Comparison of ENCODE assay signal across 16 mouse cellular contexts in genomic region chr11:109377477-109377876, GRCm38 (mm10). TPM values are rescaled to one million over a fixed set of nuclear protein-coding genes. Genes with fewer than 3 reads are reported as not detected.
DNase-seq lines count a peak whose midpoint lies in the region; ATAC-seq and TF ChIP-seq lines count a peak whose summit lies in the region.
"Had no signal": no experiment of that assay in that cellular context is flagged by ENCODE, and none has a peak within 500 bp of the region (broad histone marks: within the 10 kb centered on the region; RNA-seq: fewer than 3 reads in every experiment).

No protein-coding gene starts in this region.

- H3K4me1 ChIP-seq in heart, embryonic 13.5 days, result peaks cover 55% of the 10 kb centered on the region
- peaks cover 6% of the 10 kb centered on the region; the same call in 1 of the 2 replicates for H3K4me1 ChIP-seq in lung, embryonic 14.5 days (ENCODE audit: insufficient read depth)
- H3K4me1 ChIP-seq in forebrain, embryonic 11.5 days (replicated peaks; ENCODE audit: control insufficient read depth, insufficient read depth, low read length), result peaks cover 7% of the 10 kb centered on the region; the same call in 1 of the 2 replicates

- no peak for DNase-seq in heart, postnatal 36 days
- no peak for DNase-seq in lung, embryonic 14.5 days
- DNase-seq in lung, adult 18-20 months, result no peak
- no peak for DNase-seq in forebrain, embryonic 11.5 days (ENCODE audit: low spot score)
- no peak for DNase-seq in yolk sac, embryonic 10.5 days (ENCODE audit: low spot score)
- no peak for DNase-seq in gastrocnemius, postnatal 25 days
- DNase-seq: adrenal gland, postnatal 10 days; kidney, postnatal 10 days had no signal

- 0 out of 2 replicates have a peak overlapping the region, but pooled peaks have one; percentile 16 for H3K9ac ChIP-seq in heart, embryonic 13.5 days
- H3K9ac ChIP-seq in lung, embryonic 14.5 days, result no peak overlapping the region
- H3K9ac ChIP-seq in forebrain, embryonic 11.5 days (ENCODE audit: low read length), result no peak overlapping the region

- WGBS in heart, embryonic 13.5 days, result 49% methylated on average over 10 of the region's 10 CpGs
- WGBS in lung, embryonic 14.5 days, result 57% methylated on average over 10 of the region's 10 CpGs
- 51% methylated on average over 10 of the region's 10 CpGs for WGBS in forebrain, embryonic 11.5 days

- no peaks in the 10 kb centered on the region for H3K9me3 ChIP-seq in heart, embryonic 13.5 days
- H3K9me3 ChIP-seq in lung, embryonic 14.5 days (ENCODE audit: low read depth, low read length), result no peaks in the 10 kb centered on the region
- H3K9me3 ChIP-seq in forebrain, embryonic 11.5 days (ENCODE audit: control insufficient read depth, low read length), result no peaks in the 10 kb centered on the region

- intact Hi-C loops in heart, postnatal 36 days (cut with DNase I), result no loop called here

- no peaks in the 10 kb centered on the region for H3K27me3 ChIP-seq in heart, embryonic 13.5 days (replicated peaks)
- no peaks in the 10 kb centered on the region for H3K27me3 ChIP-seq in lung, embryonic 14.5 days (ENCODE audit: insufficient read depth, low read length)
- no peaks in the 10 kb centered on the region for H3K27me3 ChIP-seq in forebrain, embryonic 11.5 days (ENCODE audit: control insufficient read depth, insufficient read depth, low read length)
- H3K27me3 ChIP-seq: Patski had no signal

- ATAC-seq in heart, embryonic 13.5 days (ENCODE audit: extremely low read depth, insufficient number of reproducible peaks, low FRiP score, low TSS enrichment), result no peak
- ATAC-seq in lung, embryonic 14.5 days (ENCODE audit: insufficient read depth), result 0 out of 2 replicates have a peak, but pooled peaks have one; percentile 9
- ATAC-seq in forebrain, embryonic 11.5 days (replicated peaks; ENCODE audit: low FRiP score), result 0 out of 2 replicates have a peak, but pooled peaks have one; percentile 49
- 0 out of 2 replicates have a peak, but pooled peaks have one; percentile 22 for ATAC-seq in megakaryocyte, adult 5-6 weeks (ENCODE audit: poor library complexity, severe bottlenecking)
- ATAC-seq: Patski had no signal

- H3K4me2 ChIP-seq in heart, embryonic 13.5 days, result no peak overlapping the region
- H3K4me2 ChIP-seq in lung, embryonic 14.5 days, result no peak overlapping the region
- H3K4me2 ChIP-seq in forebrain, embryonic 11.5 days (ENCODE audit: low read depth, low read length, severe bottlenecking), result no peak overlapping the region

- no peak overlapping the region for H3K4me3 ChIP-seq in heart, embryonic 13.5 days
- no peak overlapping the region for H3K4me3 ChIP-seq in lung, embryonic 14.5 days (ENCODE audit: low read depth, low read length)
- H3K4me3 ChIP-seq in forebrain, embryonic 11.5 days (ENCODE audit: low read depth, low read length), result no peak overlapping the region
- H3K4me3 ChIP-seq: gastrocnemius, adult 2 months; left cerebral cortex, adult 2 months; myocyte had no signal

- H3K36me3 ChIP-seq in heart, embryonic 13.5 days, result peaks cover 13% of the 10 kb centered on the region
- H3K36me3 ChIP-seq in lung, embryonic 14.5 days (ENCODE audit: insufficient read depth), result peaks cover 2% of the 10 kb centered on the region; the same call in 1 of the 2 replicates
- H3K36me3 ChIP-seq in forebrain, embryonic 11.5 days (ENCODE audit: control insufficient read depth, insufficient read depth, low read length), result no peaks in the 10 kb centered on the region; the same call in 1 of the 2 replicates

- TF ChIP-seq CTCF in lung, embryonic 14.5 days (IDR thresholded peaks at IDR 0.05; ENCODE audit: low read depth), result no peak

- H3K27ac ChIP-seq in heart, embryonic 13.5 days (replicated peaks), result no peak overlapping the region
- no peak overlapping the region for H3K27ac ChIP-seq in lung, embryonic 14.5 days (ENCODE audit: low read depth)
- no peak overlapping the region for H3K27ac ChIP-seq in forebrain, embryonic 11.5 days (ENCODE audit: low read depth, low read length)
- H3K27ac ChIP-seq: left cerebral cortex, adult 2 months had no signal

RNA-seq across cellular contexts. Expression of gene Gna13, which starts 14.8 kb away (rescaled TPM):
- polyA plus RNA-seq in heart, embryonic 13.5 days (2015; fragmentation: Nextera tagmentation; extraction: Ambion mirVana), result 17.8 and 18.6 TPM in 2 replicates
- total RNA-seq in heart, postnatal 36 days (2021), result 10 to 100 TPM; 33.7 to 34.2 TPM
- 30.7 and 33.8 TPM in 2 replicates for polyA plus RNA-seq in lung, embryonic 14.5 days (2014; fragmentation: Nextera tagmentation; extraction: Ambion mirVana)
- polyA plus RNA-seq in forebrain, embryonic 11.5 days (2014; fragmentation: Nextera tagmentation; extraction: Ambion mirVana), result 23.2 and 24.2 TPM in 2 replicates
- total RNA-seq in megakaryocyte, adult 5-6 weeks (2015), result 59.5 and 61.2 TPM in 2 replicates
- 54.2 and 57.3 TPM in 2 replicates for total RNA-seq in megakaryocyte, adult 5-6 weeks (2017)
- total RNA-seq in gastrocnemius, postnatal 25 days (2021), result 10 to 100 TPM; 24.2 to 25.3 TPM

RNA-seq across cellular contexts. Expression of gene 9930022D16Rik, which starts 36.2 kb away (rescaled TPM):
- polyA plus RNA-seq in heart, embryonic 13.5 days (2015; fragmentation: Nextera tagmentation; extraction: Ambion mirVana), result 0.05 TPM in 1 of 2 replicates, not detected in the other
- not detected for total RNA-seq in heart, postnatal 36 days (2021)
- polyA plus RNA-seq in lung, embryonic 14.5 days (2014; fragmentation: Nextera tagmentation; extraction: Ambion mirVana), result not detected in 2 replicates
- polyA plus RNA-seq in forebrain, embryonic 11.5 days (2014; fragmentation: Nextera tagmentation; extraction: Ambion mirVana), result not detected in 2 replicates
- 0.07 TPM in 1 of 2 replicates, not detected in the other for total RNA-seq in megakaryocyte, adult 5-6 weeks (2015)
- 0.08 TPM in 1 of 2 replicates, not detected in the other for total RNA-seq in megakaryocyte, adult 5-6 weeks (2017)
- total RNA-seq in gastrocnemius, postnatal 25 days (2021), result not detected
- total RNA-seq: adrenal gland, postnatal 10 days; gastrocnemius, adult 2 months; left cerebral cortex, adult 2 months had no signal
- polyA plus RNA-seq: C2C12; lung, embryonic 16.5 days; myocyte; Patski had no signal

RNA-seq across cellular contexts. Expression of gene Amz2, which starts 48.3 kb away (rescaled TPM):
- 33.4 and 38.1 TPM in 2 replicates for polyA plus RNA-seq in heart, embryonic 13.5 days (2015; fragmentation: Nextera tagmentation; extraction: Ambion mirVana)
- 10 to 100 TPM; 51.9 to 56.7 TPM for total RNA-seq in heart, postnatal 36 days (2021)
- 41.5 and 45.6 TPM in 2 replicates for polyA plus RNA-seq in lung, embryonic 14.5 days (2014; fragmentation: Nextera tagmentation; extraction: Ambion mirVana)
- 46.6 and 48.2 TPM in 2 replicates for polyA plus RNA-seq in forebrain, embryonic 11.5 days (2014; fragmentation: Nextera tagmentation; extraction: Ambion mirVana)
- 19.2 and 26.5 TPM in 2 replicates for total RNA-seq in megakaryocyte, adult 5-6 weeks (2015)
- 51.3 and 51.7 TPM in 2 replicates for total RNA-seq in megakaryocyte, adult 5-6 weeks (2017)
- 10 to 100 TPM; 54.0 to 63.0 TPM for total RNA-seq in gastrocnemius, postnatal 25 days (2021)
